Mouse (Mus musculus) liver, embryonic 16.5 days (tissue): Measurements from ENCODE around the gene Gm20517. TPM values are rescaled to one million over a fixed set of nuclear protein-coding genes. Genes with fewer than 3 reads are reported as not detected.

Experiments used
- ATAC-seq: fragments of 200-750 bp; cut with Nextera tagmentation; 2 replicates; pipeline ENCODE4 v1.8.0; 2017; ENCODE audit warnings: low read depth, mild to moderate bottlenecking, moderate number of reproducible peaks, moderate library complexity
- H3K27ac ChIP-seq: fragments of 300-500 bp; sonication (generic); 2 replicates; pipeline ENCODE4 v1.5.1; 2014; ENCODE audit warnings: mild to moderate bottlenecking, low read length
- H3K27me3 ChIP-seq: fragments of 300-500 bp; sonication (generic); 2 replicates; pipeline ENCODE4 v1.6.1; 2014; ENCODE audit warnings: low read depth, low read length, mixed read lengths; ENCODE audit not compliant: control insufficient read depth, insufficient read depth
- H3K36me3 ChIP-seq: fragments of 300-500 bp; sonication (generic); 2 replicates; pipeline ENCODE4 v1.6.1; 2014; ENCODE audit warnings: mild to moderate bottlenecking; ENCODE audit not compliant: control insufficient read depth, insufficient read depth
- H3K4me1 ChIP-seq: fragments of 300-500 bp; sonication (generic); 2 replicates; pipeline ENCODE4 v1.6.1; 2014; ENCODE audit warnings: low read depth, low read length, mixed read lengths; ENCODE audit not compliant: control insufficient read depth
- H3K4me2 ChIP-seq: fragments of 300-500 bp; sonication (generic); 2 replicates; pipeline ENCODE4 v1.6.1; 2014; ENCODE audit warnings: low read depth, low read length, mixed read lengths
- H3K4me3 ChIP-seq: fragments of 300-500 bp; sonication (generic); 2 replicates; pipeline ENCODE4 v1.5.1; 2014; ENCODE audit warnings: low read depth, mild to moderate bottlenecking, low read length
- H3K9ac ChIP-seq: fragments of 300-500 bp; sonication (generic); 2 replicates; pipeline ENCODE4 v1.6.1; 2014; ENCODE audit warnings: low read depth, low read length
- H3K9me3 ChIP-seq: fragments of 300-500 bp; sonication (generic); replicated peaks from 2 replicates; pipeline ENCODE4 v1.6.1; 2016; ENCODE audit warnings: low read length; ENCODE audit not compliant: control insufficient read depth
- WGBS: fragments of 180-500 bp; shearing (Covaris S2); extraction: QIAGEN DNeasy Blood & Tissue Kit; methylation state at CpG from one replicate; pipeline ENCODE4 v1.1.7; 2014; ENCODE audit not compliant: insufficient replicate concordance; 5-methylcytosine and 5-hydroxymethylcytosine counted together
- polyA plus RNA-seq: library from polyadenylated mRNA; unstranded; fragments of >200 nt; fragmentation: Nextera tagmentation; extraction: Ambion mirVana; gene quantifications from 2 replicates; pipeline ENCODE4 v1.2.1, GENCODE M21; 2015

Gene Gm20517
- polyA plus RNA-seq, 1 experiment from 2014 or later = 1.1 TPM

GRCm38 (mm10) chr17:47715037-47715436 lies 103.6 kb downstream of the Gm20517 start:
- Histone ChIP-seq H3K27ac (no peak overlapping the region), H3K4me2 (no peak overlapping the region), H3K9me3 (no peaks in the 10 kb centered on the region), H3K4me1 (no peaks in the 10 kb centered on the region), H3K4me3 (no peak overlapping the region), H3K9ac (no peak overlapping the region), H3K36me3 (no peaks in the 10 kb centered on the region), H3K27me3 (no peaks in the 10 kb centered on the region)
- no peak for ATAC-seq
- 20% methylated on average over 3 of the region's 3 CpGs for WGBS

DNA sequence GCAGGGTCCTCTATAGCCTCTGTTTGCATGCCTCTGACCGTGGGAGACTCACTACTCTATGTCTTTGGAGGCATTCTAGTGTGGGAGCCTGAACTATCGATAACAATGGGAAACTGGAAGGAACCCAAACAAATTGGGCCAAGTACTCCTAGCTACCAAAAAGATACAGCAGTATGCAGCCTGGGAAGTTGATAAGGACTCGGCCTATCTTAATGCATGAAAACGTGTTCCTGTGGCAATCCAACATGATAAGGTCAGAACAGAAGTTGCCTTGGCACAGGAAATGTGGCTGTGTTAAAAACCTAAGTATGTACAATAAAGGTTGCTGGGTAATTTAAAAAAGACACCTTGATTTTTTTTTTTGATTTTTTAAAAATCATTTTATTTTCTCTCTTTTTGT lies 109.8 kb downstream of the Gm20517 start:
- Histone ChIP-seq H3K36me3 (no peaks in the 10 kb centered on the region), H3K9me3 (no peaks in the 10 kb centered on the region), H3K4me1 (no peaks in the 10 kb centered on the region), H3K4me2 (no peak overlapping the region), H3K27me3 (no peaks in the 10 kb centered on the region), H3K4me3 (no peak overlapping the region), H3K9ac (no peak overlapping the region), H3K27ac (no peak overlapping the region)
- ATAC-seq = no peak
- WGBS = 25% methylated on average over 4 of the region's 4 CpGs

- ATAC-seq = no peak
- 71% methylated on average over 11 of the region's 11 CpGs for WGBS
Observed at GRCm38 (mm10) chr17:47726566-47726965, 115.2 kb downstream of the Gm20517 start, which contains the start of gene Pgc. Gene Pgc, plus strand, starts transcription at chr17:47726842.

GRCm38 (mm10) chr17:47730633-47731575 lies 119.5 kb downstream of the Gm20517 start:
- H3K27me3 ChIP-seq = no peaks in the 10 kb centered on the region
- no peak for ATAC-seq
- H3K27ac ChIP-seq = no peak overlapping the region
- no peaks in the 10 kb centered on the region for H3K4me1 ChIP-seq
- 56% methylated on average over 24 of the region's 24 CpGs for WGBS
- no peaks in the 10 kb centered on the region for H3K36me3 ChIP-seq
- no peak overlapping the region for H3K9ac ChIP-seq
- H3K4me2 ChIP-seq = no peak overlapping the region
- H3K4me3 ChIP-seq = no peak overlapping the region
- H3K9me3 ChIP-seq = no peaks in the 10 kb centered on the region

More at GRCm38 (mm10) chr17:47726566-47726965, 115.2 kb downstream of the Gm20517 start, which contains the start of gene Pgc:
- Histone ChIP-seq H3K36me3 (no peaks in the 10 kb centered on the region), H3K9me3 (no peaks in the 10 kb centered on the region), H3K27me3 (no peaks in the 10 kb centered on the region), H3K4me3 (no peak within 1 kb of the TSS), H3K4me1 (no peaks in the 10 kb centered on the region), H3K27ac (no peak within 1 kb of the TSS), H3K4me2 (no peak within 1 kb of the TSS), H3K9ac (no peak within 1 kb of the TSS)

Other genes starting within 250 kb of the Gm20517 start
- 31.7 and 34.3 TPM in 2 replicates for gene Mrps10, start 242.7 kb upstream of the Gm20517 start, polyA plus RNA-seq
- 0.14 and 0.39 TPM in 2 replicates for gene Guca1b, start 226.2 kb upstream of the Gm20517 start, polyA plus RNA-seq
- gene Guca1a, start 211.0 kb upstream of the Gm20517 start, polyA plus RNA-seq = 0.97 and 2.0 TPM in 2 replicates
- gene AI661453, start 175.0 kb upstream of the Gm20517 start, polyA plus RNA-seq = 0.60 and 0.77 TPM in 2 replicates
- 1.7 and 2.3 TPM in 2 replicates for gene 1700001C19Rik, start 174.2 kb upstream of the Gm20517 start, polyA plus RNA-seq
- 14.2 and 14.3 TPM in 2 replicates for gene Taf8, start 109.3 kb upstream of the Gm20517 start, polyA plus RNA-seq
- gene Ccnd3, start 106.5 kb upstream of the Gm20517 start, polyA plus RNA-seq = 300 and 331 TPM in 2 replicates
- 12.5 and 12.7 TPM in 2 replicates for gene Bysl, start 97 bp upstream of the Gm20517 start, polyA plus RNA-seq
- gene Med20, start within 50 bp of the Gm20517 start, polyA plus RNA-seq = 22.3 and 22.4 TPM in 2 replicates
- gene Usp49, start 19.1 kb downstream of the Gm20517 start, polyA plus RNA-seq = 2.9 and 3.6 TPM in 2 replicates
- gene Tomm6, start 76.8 kb downstream of the Gm20517 start, polyA plus RNA-seq = 213 and 224 TPM in 2 replicates
- 1.3 and 1.5 TPM in 2 replicates for gene Frs3, start 77.4 kb downstream of the Gm20517 start, polyA plus RNA-seq
- 0.05 TPM in 1 of 2 replicates, not detected in the other for gene Gm21981, start 82.9 kb downstream of the Gm20517 start, polyA plus RNA-seq
- 0.25 TPM in 1 of 2 replicates, not detected in the other for gene Prickle4, start 83.1 kb downstream of the Gm20517 start, polyA plus RNA-seq
- not detected in 2 replicates for gene Pgc, start 115.3 kb downstream of the Gm20517 start, polyA plus RNA-seq
- gene Tfeb, start 125.4 kb downstream of the Gm20517 start, polyA plus RNA-seq = 5.5 and 5.9 TPM in 2 replicates
- gene Mdfi, start 223.1 kb downstream of the Gm20517 start, polyA plus RNA-seq = 0.47 and 0.84 TPM in 2 replicates